Mouse (Mus musculus) bone marrow, adult 2 months (tissue): ENCODE results near the gene Fgfr1op.

Experiments
- CTCF ChIP-seq: fragments of 200-500 bp; IDR thresholded peaks from 2 replicates; pipeline ENCODE4 v1.5.1; 2011; ENCODE audit warnings: low read length, control low read depth; ENCODE audit not compliant: control insufficient read depth, insufficient read depth
- POLR2A ChIP-seq: fragments of 200-500 bp; IDR thresholded peaks from 2 replicates; pipeline ENCODE4 v1.6.1; 2011; ENCODE audit warnings: low read depth, mild to moderate bottlenecking, control low read depth, low read length, borderline replicate concordance; ENCODE audit not compliant: control insufficient read depth

DNA sequence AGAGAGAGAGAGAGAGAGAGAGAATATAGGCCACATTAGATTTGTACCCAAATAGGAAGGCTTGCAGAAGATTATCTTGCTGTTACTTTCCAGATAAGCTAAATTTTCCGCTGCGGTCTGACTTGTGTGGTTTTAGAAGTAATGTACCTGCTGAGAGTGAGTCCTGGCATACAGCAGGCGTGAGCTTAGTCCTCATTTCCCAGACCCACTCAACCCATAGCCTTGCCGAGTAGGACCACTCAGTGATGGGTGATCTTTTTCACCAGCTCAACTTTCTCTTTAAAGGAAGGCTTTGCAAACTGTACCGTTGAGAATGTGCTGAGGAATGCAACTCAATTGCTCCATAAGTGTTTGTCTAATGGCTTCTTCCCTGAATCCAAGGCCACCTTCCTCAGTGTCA, 41.4 kb downstream of the Fgfr1op start:
- TF ChIP-seq POLR2A (no peak), CTCF (no peak)
